Mouse (Mus musculus) G1E (cell line): ENCODE data around the gene Tmem144. TPM values are rescaled to one million over a fixed set of nuclear protein-coding genes. Genes with fewer than 3 reads are reported as not detected.

ENCODE experiments used
- ATAC-seq: 2 replicates; pipeline ENCODE4 v1.8.0; 2016; ENCODE audit warnings: mild to moderate bottlenecking; ENCODE audit not compliant: insufficient number of reproducible peaks, poor library complexity, low FRiP score, severe bottlenecking; ENCODE audit errors: extremely low read depth
- DNase-seq: peaks from one replicate; pipeline ENCODE4 v3.0.0; 2012; ENCODE audit warnings: low spot score
- H3K27me3 ChIP-seq: 2 replicates; pipeline ENCODE4 v1.6.1; 2012; ENCODE audit warnings: mild to moderate bottlenecking, low read length, inconsistent platforms; ENCODE audit not compliant: insufficient read depth
- H3K36me3 ChIP-seq: replicated peaks from 2 replicates; pipeline ENCODE3; 2012; ENCODE audit warnings: mild to moderate bottlenecking, inconsistent platforms
- H3K4me1 ChIP-seq: 2 replicates; pipeline ENCODE4 v1.6.1; 2012; ENCODE audit warnings: low read depth, low read length, inconsistent platforms, mixed read lengths; ENCODE audit not compliant: insufficient read depth
- H3K4me3 ChIP-seq: 2 replicates; pipeline ENCODE4 v1.5.1; 2012; ENCODE audit warnings: low read depth, mild to moderate bottlenecking, inconsistent platforms, low read length, moderate library complexity, mixed read lengths
- H3K9me3 ChIP-seq: replicated peaks from 2 replicates; pipeline ENCODE4 v1.6.1; 2012; ENCODE audit warnings: inconsistent platforms
- CTCF ChIP-seq: IDR thresholded peaks from 2 replicates; pipeline ENCODE4 v1.5.1; 2012; ENCODE audit warnings: low read depth, low read length, inconsistent platforms, mixed read lengths
- GATA1 ChIP-seq: IDR thresholded peaks from 2 replicates; pipeline ENCODE4 v1.6.1; 2012; ENCODE audit warnings: borderline replicate concordance, low read length, inconsistent platforms, mixed read lengths
- GATA2 ChIP-seq: IDR thresholded peaks from 2 replicates; pipeline ENCODE4 v1.6.1; 2012; ENCODE audit warnings: low read depth, low read length, inconsistent platforms, borderline replicate concordance
- POLR2AphosphoS5 ChIP-seq: IDR thresholded peaks from 2 replicates; pipeline ENCODE4 v1.6.1; 2012; ENCODE audit warnings: low read depth, low read length, inconsistent platforms; ENCODE audit not compliant: insufficient replicate concordance
- TAL1 ChIP-seq: conservative IDR thresholded peaks from 2 replicates; pipeline ENCODE4 v1.6.1; 2012; ENCODE audit warnings: low read depth, low read length, inconsistent platforms, mixed read lengths
- polyA plus RNA-seq: library from polyadenylated mRNA; stranded (reverse); fragments of >175 nt; gene quantifications from 2 replicates; pipeline ENCODE4 v1.2.3, GENCODE M21; 2012
- total RNA-seq, 2 experiments: library from RNA; stranded (forward) in 1 of 2; stranded (reverse) in 1 of 2; fragments of 200-1000 nt in 1 of 2; fragments of >200 nt in 1 of 2; fragmentation: Nextera tagmentation in 1 of 2; gene quantifications; 2 replicates each; pipeline ENCODE4 v1.2.3; 2014 to 2017

Tmem144 gene
- total and polyA plus RNA-seq, 3 experiments: 0.63 to 42.9 (median 10.5) TPM

- no peaks in the 10 kb centered on the region for H3K9me3 ChIP-seq
- no peaks in the 10 kb centered on the region for H3K36me3 ChIP-seq
- ATAC-seq: peak; percentile 29; the same call in 1 of the 2 replicates
- peak overlapping the region; percentile 20; the same call in 1 of the 2 replicates for H3K4me3 ChIP-seq
- no peak for DNase-seq
- no peaks in the 10 kb centered on the region for H3K27me3 ChIP-seq
- H3K4me1 ChIP-seq: peaks cover 79% of the 10 kb centered on the region
- no peak for TF ChIP-seq TAL1
- TF ChIP-seq POLR2AphosphoS5: no peak
- no peak for TF ChIP-seq GATA1
- TF ChIP-seq CTCF: no peak
- TF ChIP-seq GATA2: no peak
Observed at GRCm38 (mm10) chr3:79852108-79852507, 465 bp downstream of the Tmem144 start.

GRCm38 (mm10) chr3:79850656-79851055 lies 1.9 kb downstream of the Tmem144 start:
- ATAC-seq (no peak), DNase-seq (no peak)
- Histone ChIP-seq H3K9me3 (no peaks in the 10 kb centered on the region), H3K36me3 (no peaks in the 10 kb centered on the region), H3K27me3 (no peaks in the 10 kb centered on the region), H3K4me3 (no peak overlapping the region), H3K4me1 (peaks cover 86% of the 10 kb centered on the region)
- no peak for TF ChIP-seq TAL1
- TF ChIP-seq GATA1: no peak
- no peak for TF ChIP-seq POLR2AphosphoS5
- no peak for TF ChIP-seq GATA2
- no peak for TF ChIP-seq CTCF

GRCm38 (mm10) chr3:79849621-79850020 lies 3.0 kb downstream of the Tmem144 start:
- Histone ChIP-seq H3K4me1 (peaks cover 87% of the 10 kb centered on the region), H3K27me3 (no peaks in the 10 kb centered on the region), H3K36me3 (no peaks in the 10 kb centered on the region), H3K9me3 (no peaks in the 10 kb centered on the region), H3K4me3 (no peak overlapping the region; the same call in 1 of the 2 replicates)
- ATAC-seq (no peak), DNase-seq (no peak)
- TF ChIP-seq POLR2AphosphoS5 (no peak), GATA1 (no peak), CTCF (no peak), GATA2 (no peak)

GRCm38 (mm10) chr3:79848841-79849240 lies 3.7 kb downstream of the Tmem144 start:
- ATAC-seq (no peak), DNase-seq (no peak)
- Histone ChIP-seq H3K36me3 (no peaks in the 10 kb centered on the region), H3K4me3 (no peak overlapping the region; the same call in 1 of the 2 replicates), H3K27me3 (no peaks in the 10 kb centered on the region), H3K4me1 (peaks cover 87% of the 10 kb centered on the region), H3K9me3 (no peaks in the 10 kb centered on the region)
- no peak for TF ChIP-seq CTCF
- TF ChIP-seq POLR2AphosphoS5: no peak
- no peak for TF ChIP-seq GATA2
- no peak for TF ChIP-seq GATA1
- no peak for TF ChIP-seq TAL1

GRCm38 (mm10) chr3:79846633-79847032 lies 5.9 kb downstream of the Tmem144 start:
- no peak for ATAC-seq
- no peaks in the 10 kb centered on the region for H3K9me3 ChIP-seq

GRCm38 (mm10) chr3:79843999-79844398 lies 8.6 kb downstream of the Tmem144 start:
- DNase-seq: peak; percentile 35
- peak; percentile 67 for ATAC-seq
- Histone ChIP-seq H3K27me3 (no peaks in the 10 kb centered on the region), H3K4me1 (peaks cover 64% of the 10 kb centered on the region), H3K9me3 (no peaks in the 10 kb centered on the region), H3K36me3 (peaks cover 5% of the 10 kb centered on the region), H3K4me3 (peak overlapping the region; percentile 78; the same call in 1 of the 2 replicates)
- TF ChIP-seq CTCF (no peak), TAL1 (no peak), GATA1 (no peak), GATA2 (no peak), POLR2AphosphoS5 (no peak)

More at GRCm38 (mm10) chr3:79846633-79847032, 5.9 kb downstream of the Tmem144 start:
- H3K36me3 ChIP-seq: no peaks in the 10 kb centered on the region
- H3K27me3 ChIP-seq: no peaks in the 10 kb centered on the region
- DNase-seq: no peak
- no peak overlapping the region for H3K4me3 ChIP-seq
- TF ChIP-seq GATA1 (no peak), GATA2 (no peak), POLR2AphosphoS5 (no peak), TAL1 (no peak), CTCF (no peak)
- peaks cover 83% of the 10 kb centered on the region for H3K4me1 ChIP-seq
